Mouse (Mus musculus) midbrain, embryonic 14.5 days (tissue): ENCODE measurements around the gene Dis3l2. TPM values are rescaled to one million over a fixed set of nuclear protein-coding genes. Genes with fewer than 3 reads are reported as not detected.

Experiments
- ATAC-seq: fragments of 200-750 bp; cut with Nextera tagmentation; 2 replicates; pipeline ENCODE4 v1.8.0; 2017; ENCODE audit warnings: moderate number of reproducible peaks, moderate library complexity; ENCODE audit not compliant: low FRiP score, low TSS enrichment
- DNase-seq: peaks from one replicate; pipeline ENCODE4 v3.0.0-alpha.2; 2015
- H3K27ac ChIP-seq: fragments of 300-500 bp; sonication (generic); replicated peaks from 2 replicates; pipeline ENCODE4 v1.5.1; 2014; ENCODE audit warnings: mild to moderate bottlenecking, low read depth, low read length, moderate library complexity
- H3K27me3 ChIP-seq: fragments of 300-500 bp; sonication (generic); 2 replicates; pipeline ENCODE4 v1.6.1; 2014; ENCODE audit warnings: low read length, control low read depth, mixed read lengths; ENCODE audit not compliant: control insufficient read depth, insufficient read depth
- H3K36me3 ChIP-seq: fragments of 300-500 bp; sonication (generic); 2 replicates; pipeline ENCODE4 v1.6.1; 2014; ENCODE audit warnings: low read length, control low read depth; ENCODE audit not compliant: control insufficient read depth, insufficient read depth
- H3K4me1 ChIP-seq: fragments of 300-500 bp; sonication (generic); 2 replicates; pipeline ENCODE4 v1.6.1; 2014; ENCODE audit warnings: mild to moderate bottlenecking, antibody characterized with exemption, low read length, control low read depth; ENCODE audit not compliant: control insufficient read depth, insufficient read depth
- H3K4me2 ChIP-seq: fragments of 300-500 bp; sonication (generic); 2 replicates; pipeline ENCODE4 v1.6.1; 2014; ENCODE audit warnings: mild to moderate bottlenecking, low read length, moderate library complexity
- H3K4me3 ChIP-seq: fragments of 300-500 bp; sonication (generic); replicated peaks from 2 replicates; pipeline ENCODE4 v1.5.1; 2014; ENCODE audit warnings: low read depth, low read length
- H3K9ac ChIP-seq: fragments of 300-500 bp; sonication (generic); replicated peaks from 2 replicates; pipeline ENCODE4 v1.6.1; 2014; ENCODE audit warnings: mild to moderate bottlenecking, low read length, moderate library complexity
- H3K9me3 ChIP-seq: fragments of 300-500 bp; sonication (generic); 2 replicates; pipeline ENCODE4 v1.6.1; 2016; ENCODE audit warnings: low read length, control low read depth, mixed read lengths; ENCODE audit not compliant: control insufficient read depth
- WGBS: fragments of 180-500 bp; shearing (Covaris S2); extraction: QIAGEN DNeasy Blood & Tissue Kit; methylation state at CpG from one replicate; pipeline ENCODE4 v1.1.7; 2014; 5-methylcytosine and 5-hydroxymethylcytosine counted together
- polyA plus RNA-seq: library from polyadenylated mRNA; unstranded; fragments of >200 nt; fragmentation: Nextera tagmentation; extraction: Ambion mirVana; gene quantifications from 2 replicates; pipeline ENCODE4 v1.2.1, GENCODE M21; 2014

Dis3l2 gene
- polyA plus RNA-seq, 1 experiment from 2014 or later: 39.9 TPM

DNA sequence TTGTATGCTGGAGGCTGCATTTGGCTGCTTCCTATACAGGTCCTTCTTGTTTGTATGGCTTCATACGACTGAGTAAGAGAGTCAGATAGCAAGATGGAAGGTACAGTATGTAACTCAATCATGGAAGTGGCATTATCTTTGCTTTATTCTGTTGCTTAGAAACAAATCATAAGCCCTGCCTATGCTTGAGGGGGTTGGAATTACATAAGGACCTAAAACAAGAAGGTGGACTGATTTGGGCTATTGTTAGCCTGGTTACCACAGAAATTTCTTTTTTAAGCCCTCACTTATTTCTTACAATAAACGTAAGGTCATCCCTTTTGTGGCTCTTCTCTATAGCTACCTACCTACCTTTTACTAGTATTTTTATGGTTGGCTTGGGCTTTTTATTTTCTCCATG is 131.4 kb downstream of the Dis3l2 start:
- no peak for ATAC-seq
- no peak for DNase-seq
- Histone ChIP-seq H3K27me3 (no peaks in the 10 kb centered on the region), H3K36me3 (no peaks in the 10 kb centered on the region), H3K4me1 (no peaks in the 10 kb centered on the region), H3K4me2 (no peak overlapping the region), H3K27ac (no peak overlapping the region), H3K9me3 (no peaks in the 10 kb centered on the region), H3K4me3 (no peak overlapping the region), H3K9ac (no peak overlapping the region)
- WGBS: 93% methylated on average over 2 of the region's 2 CpGs

DNA sequence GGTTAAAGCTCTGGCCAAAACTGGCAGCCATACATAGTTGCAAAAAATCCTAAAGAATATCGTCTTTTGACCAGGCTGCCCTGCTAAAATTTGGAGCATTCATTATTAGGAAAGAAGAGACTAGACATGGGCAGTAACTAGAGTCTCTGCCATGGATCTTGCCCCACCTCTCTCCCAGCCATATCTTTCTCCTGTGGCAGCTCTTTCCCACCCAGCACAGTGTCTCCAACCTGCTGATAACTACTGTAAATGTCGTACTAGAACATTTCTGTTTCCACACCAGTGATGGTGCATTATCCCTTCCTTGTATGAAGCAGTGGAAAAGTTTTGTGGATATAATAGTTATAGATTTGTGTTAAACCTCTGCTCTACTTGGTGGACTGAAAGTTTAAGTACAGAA is 147.1 kb downstream of the Dis3l2 start:
- ATAC-seq (no peak), DNase-seq (no peak)
- 94% methylated on average over 2 of the region's 2 CpGs for WGBS
- Histone ChIP-seq H3K4me1 (no peaks in the 10 kb centered on the region), H3K9ac (no peak overlapping the region), H3K4me3 (no peak overlapping the region), H3K9me3 (no peaks in the 10 kb centered on the region), H3K36me3 (peaks cover 4% of the 10 kb centered on the region; the same call in 1 of the 2 replicates), H3K27ac (no peak overlapping the region), H3K27me3 (no peaks in the 10 kb centered on the region), H3K4me2 (no peak overlapping the region)

DNA sequence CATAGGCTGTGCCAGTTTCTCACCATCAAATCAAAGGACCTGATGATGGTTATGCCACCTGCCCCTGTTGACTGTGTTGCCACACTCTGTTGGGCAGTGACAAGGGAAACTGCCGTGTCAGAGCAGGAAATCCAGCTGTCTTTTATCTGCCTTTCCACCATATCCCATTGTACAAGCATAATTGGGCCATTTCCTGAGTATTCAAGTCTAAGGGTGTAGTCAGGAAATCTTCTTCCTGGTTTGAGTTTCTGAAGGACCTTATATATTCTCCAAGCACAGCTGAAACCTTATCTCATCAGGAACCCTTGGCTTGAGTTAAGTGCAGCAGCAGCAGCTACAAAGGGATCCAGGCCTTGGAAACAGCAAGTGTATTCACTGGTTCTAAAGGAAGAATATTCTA is 155.3 kb downstream of the Dis3l2 start:
- 65% methylated on average over 1 of the region's 1 CpGs for WGBS
- no peak overlapping the region for H3K27ac ChIP-seq
- H3K9me3 ChIP-seq: no peaks in the 10 kb centered on the region
- H3K4me1 ChIP-seq: no peaks in the 10 kb centered on the region
- no peak for DNase-seq
- no peak for ATAC-seq
- H3K4me2 ChIP-seq: no peak overlapping the region
- H3K4me3 ChIP-seq: no peak overlapping the region
- H3K9ac ChIP-seq: no peak overlapping the region
- H3K36me3 ChIP-seq: peaks cover 15% of the 10 kb centered on the region
- H3K27me3 ChIP-seq: no peaks in the 10 kb centered on the region

DNA sequence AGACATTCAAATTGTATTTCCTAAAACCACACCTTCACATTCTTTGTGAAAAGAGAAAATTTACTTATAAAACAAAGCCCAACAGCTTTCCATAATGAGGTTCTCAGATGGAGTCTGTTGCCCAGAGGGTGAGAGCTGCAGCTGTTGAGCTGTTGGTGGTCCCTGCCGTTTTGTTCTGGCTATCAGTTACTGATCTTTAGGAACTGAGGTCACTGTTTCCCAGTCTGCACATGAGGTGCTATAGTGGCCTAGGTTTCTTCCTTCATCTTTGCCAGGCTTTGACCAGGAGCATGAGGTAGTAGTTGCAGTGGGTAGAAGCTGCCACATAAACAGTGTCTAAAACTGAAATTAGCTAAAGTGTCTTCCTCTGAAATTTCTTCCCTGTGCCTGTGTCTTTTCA is 155.8 kb downstream of the Dis3l2 start:
- H3K36me3 ChIP-seq: peaks cover 15% of the 10 kb centered on the region
- H3K9ac ChIP-seq: no peak overlapping the region
- DNase-seq (no peak), ATAC-seq (no peak)
- no peaks in the 10 kb centered on the region for H3K4me1 ChIP-seq
- no peaks in the 10 kb centered on the region for H3K9me3 ChIP-seq
- 54% methylated on average over 1 of the region's 1 CpGs for WGBS
- H3K4me3 ChIP-seq: no peak overlapping the region
- no peaks in the 10 kb centered on the region for H3K27me3 ChIP-seq
- H3K27ac ChIP-seq: no peak overlapping the region
- no peak overlapping the region for H3K4me2 ChIP-seq

DNA sequence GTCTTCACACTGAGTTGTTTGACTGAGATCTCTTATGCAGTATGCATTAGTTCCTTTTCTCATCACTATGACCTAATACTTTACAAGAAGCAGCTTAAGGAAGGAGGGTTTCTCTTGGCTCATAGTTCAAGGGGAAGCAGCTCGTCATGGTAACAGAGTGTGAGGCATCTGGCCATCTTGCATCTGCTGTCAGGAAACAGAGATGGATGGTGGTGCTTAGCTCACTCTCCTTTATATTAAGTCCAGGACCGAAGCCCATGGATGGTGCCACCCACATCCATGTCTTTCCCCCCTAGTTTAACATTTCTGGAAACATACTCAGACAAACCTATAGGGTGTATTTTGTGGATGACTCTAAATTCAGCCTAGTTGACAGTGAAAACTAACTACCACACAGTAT is 170.1 kb downstream of the Dis3l2 start:
- H3K36me3 ChIP-seq: peaks cover 5% of the 10 kb centered on the region
- no peak overlapping the region for H3K27ac ChIP-seq
- H3K4me2 ChIP-seq: no peak overlapping the region
- H3K4me3 ChIP-seq: no peak overlapping the region
- DNase-seq: no peak
- no peaks in the 10 kb centered on the region; the same call in 1 of the 2 replicates for H3K9me3 ChIP-seq
- no peak for ATAC-seq
- H3K9ac ChIP-seq: no peak overlapping the region
- 83% methylated on average over 2 of the region's 2 CpGs for WGBS
- no peaks in the 10 kb centered on the region for H3K4me1 ChIP-seq
- no peaks in the 10 kb centered on the region for H3K27me3 ChIP-seq

DNA sequence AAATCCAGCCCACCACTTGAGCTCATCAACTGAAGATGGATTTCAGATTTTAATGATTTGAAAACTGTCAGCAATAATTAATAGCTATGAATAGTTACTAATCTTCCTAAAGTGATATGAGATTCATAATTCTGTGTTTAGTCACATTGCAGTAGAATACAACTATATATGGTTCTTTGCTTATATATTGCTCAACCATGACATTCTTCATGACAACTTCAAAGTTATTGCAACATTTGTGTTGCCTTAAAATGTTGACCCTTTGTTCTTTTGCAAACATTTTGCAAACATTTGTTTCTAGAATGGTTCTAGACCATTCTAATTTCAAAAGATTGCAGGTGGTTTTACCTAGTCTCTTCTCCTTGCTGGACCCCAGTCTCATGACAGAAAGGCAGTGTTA is 175.1 kb downstream of the Dis3l2 start:
- no peak overlapping the region for H3K9ac ChIP-seq
- no peak overlapping the region for H3K4me2 ChIP-seq
- DNase-seq: no peak
- H3K9me3 ChIP-seq: no peaks in the 10 kb centered on the region
- H3K4me3 ChIP-seq: no peak overlapping the region
- no peak for ATAC-seq
- no peaks in the 10 kb centered on the region for H3K4me1 ChIP-seq
- H3K27ac ChIP-seq: no peak overlapping the region
- H3K27me3 ChIP-seq: no peaks in the 10 kb centered on the region
- peaks cover 10% of the 10 kb centered on the region for H3K36me3 ChIP-seq

DNA sequence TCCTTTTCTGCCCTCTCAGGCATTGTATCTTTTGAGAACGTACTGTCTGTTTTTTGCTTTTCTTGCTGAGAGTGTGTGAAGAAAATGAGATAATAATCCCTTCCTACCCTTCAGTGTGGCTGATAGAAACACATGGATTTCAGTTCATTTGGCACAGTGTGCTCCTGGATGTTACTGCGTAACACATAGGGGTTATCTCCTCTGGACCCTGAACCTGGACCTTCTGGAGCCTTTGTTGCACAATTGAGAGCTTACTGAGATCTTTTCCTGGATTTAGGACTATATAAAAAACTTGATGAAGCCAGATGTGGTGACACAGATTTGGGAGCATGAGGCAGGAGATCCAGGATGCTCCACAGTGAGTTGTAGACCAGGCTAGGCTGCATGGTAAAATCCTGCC is 175.9 kb downstream of the Dis3l2 start:
- Histone ChIP-seq H3K36me3 (peaks cover 10% of the 10 kb centered on the region), H3K27me3 (no peaks in the 10 kb centered on the region), H3K27ac (no peak overlapping the region), H3K4me1 (no peaks in the 10 kb centered on the region), H3K9me3 (no peaks in the 10 kb centered on the region), H3K4me3 (no peak overlapping the region), H3K4me2 (no peak overlapping the region), H3K9ac (no peak overlapping the region)
- no peak for DNase-seq
- 96% methylated on average over 2 of the region's 2 CpGs for WGBS
- ATAC-seq: no peak

DNA sequence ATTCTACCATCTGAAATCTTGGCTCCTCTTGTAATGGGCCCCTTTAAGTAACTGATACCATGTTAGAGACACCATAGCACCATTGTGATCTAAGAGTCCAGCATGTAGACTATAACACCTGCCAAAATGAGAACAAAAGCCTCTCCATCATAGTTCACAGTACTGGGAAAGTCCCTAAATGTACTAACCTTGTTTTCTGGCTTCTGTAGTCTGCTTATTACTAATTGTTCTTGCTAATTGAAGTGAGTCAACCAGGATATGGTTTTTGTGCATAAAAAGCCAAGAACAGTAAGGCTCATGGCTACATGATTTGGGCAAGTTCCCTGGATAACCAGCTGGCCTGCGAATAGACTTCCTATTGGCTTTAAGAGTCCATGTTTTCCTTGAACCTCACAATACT is 183.5 kb downstream of the Dis3l2 start:
- no peaks in the 10 kb centered on the region for H3K27me3 ChIP-seq
- H3K4me1 ChIP-seq: no peaks in the 10 kb centered on the region
- DNase-seq (no peak), ATAC-seq (no peak)
- 95% methylated on average over 1 of the region's 1 CpGs for WGBS
- no peaks in the 10 kb centered on the region for H3K9me3 ChIP-seq
- H3K36me3 ChIP-seq: no peaks in the 10 kb centered on the region
- H3K27ac ChIP-seq: no peak overlapping the region
- H3K9ac ChIP-seq: no peak overlapping the region
- H3K4me2 ChIP-seq: no peak overlapping the region
- no peak overlapping the region for H3K4me3 ChIP-seq

DNA sequence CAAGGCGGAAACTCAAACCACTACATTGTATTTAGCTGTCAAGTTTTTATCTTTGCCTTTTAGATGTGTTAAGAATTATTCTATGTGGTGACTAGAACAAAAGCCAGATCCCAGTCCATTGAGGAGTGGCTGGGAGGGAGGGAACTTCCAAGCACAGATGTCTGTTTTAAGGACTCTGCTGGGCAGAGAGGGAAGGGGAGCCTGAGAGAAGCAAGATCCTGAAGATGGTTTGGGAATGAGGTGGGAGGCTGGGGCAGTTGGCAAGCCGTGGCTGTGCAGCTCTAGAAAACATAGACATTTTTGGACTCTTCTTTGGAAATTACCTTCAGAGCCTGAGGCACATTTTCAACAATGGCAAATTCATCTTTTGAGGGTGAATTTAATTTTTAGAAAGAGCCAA is 208.9 kb downstream of the Dis3l2 start:
- H3K9ac ChIP-seq: no peak overlapping the region
- no peak overlapping the region for H3K27ac ChIP-seq
- H3K4me1 ChIP-seq: 0 out of 2 replicates have a peak, but pooled peaks cover 3% of the 10 kb centered on the region
- H3K27me3 ChIP-seq: no peaks in the 10 kb centered on the region
- no peak overlapping the region for H3K4me2 ChIP-seq
- DNase-seq: no peak
- WGBS: 79% methylated on average over 2 of the region's 2 CpGs
- H3K4me3 ChIP-seq: no peak overlapping the region
- no peaks in the 10 kb centered on the region for H3K9me3 ChIP-seq
- no peak for ATAC-seq
- no peaks in the 10 kb centered on the region for H3K36me3 ChIP-seq
